Mouse (Mus musculus) lung, embryonic 14.5 days (tissue): Measurements from ENCODE around the gene Fabp3. TPM values are rescaled to one million over a fixed set of nuclear protein-coding genes. Genes with fewer than 3 reads are reported as not detected.

ENCODE experiments used
- ATAC-seq: fragments of 200-750 bp; cut with Nextera tagmentation; 2 replicates; pipeline ENCODE4 v1.8.0; 2017; ENCODE audit warnings: mild to moderate bottlenecking, moderate TSS enrichment, moderate library complexity; ENCODE audit not compliant: insufficient read depth
- DNase-seq: peaks from one replicate; pipeline ENCODE4 v3.0.0-alpha.2; 2015
- H3K27ac ChIP-seq: fragments of 300-500 bp; sonication (generic); 2 replicates; pipeline ENCODE4 v1.5.1; 2014; ENCODE audit warnings: low read depth, mild to moderate bottlenecking, moderate library complexity
- H3K27me3 ChIP-seq: fragments of 300-500 bp; sonication (generic); 2 replicates; pipeline ENCODE4 v1.6.1; 2014; ENCODE audit warnings: low read length, control low read depth; ENCODE audit not compliant: insufficient read depth
- H3K36me3 ChIP-seq: fragments of 300-500 bp; sonication (generic); 2 replicates; pipeline ENCODE4 v1.6.1; 2014; ENCODE audit warnings: control low read depth; ENCODE audit not compliant: insufficient read depth
- H3K4me1 ChIP-seq: fragments of 300-500 bp; sonication (generic); 2 replicates; pipeline ENCODE4 v1.6.1; 2014; ENCODE audit warnings: antibody characterized with exemption, control low read depth; ENCODE audit not compliant: insufficient read depth
- H3K4me2 ChIP-seq: fragments of 300-500 bp; sonication (generic); 2 replicates; pipeline ENCODE4 v1.6.1; 2014; ENCODE audit warnings: mild to moderate bottlenecking
- H3K4me3 ChIP-seq: fragments of 300-500 bp; sonication (generic); 2 replicates; pipeline ENCODE4 v1.5.1; 2014; ENCODE audit warnings: low read depth, low read length
- H3K9ac ChIP-seq: fragments of 300-500 bp; sonication (generic); 2 replicates; pipeline ENCODE4 v1.6.1; 2014
- H3K9me3 ChIP-seq: fragments of 300-500 bp; sonication (generic); 2 replicates; pipeline ENCODE4 v1.6.1; 2016; ENCODE audit warnings: low read depth, low read length, control low read depth
- CTCF ChIP-seq: IDR thresholded peaks from 2 replicates; pipeline ENCODE4 v1.5.1; 2016; ENCODE audit warnings: antibody characterized with exemption, low read depth
- WGBS: fragments of 180-500 bp; shearing (Covaris S2); extraction: QIAGEN DNeasy Blood & Tissue Kit; methylation state at CpG from one replicate; pipeline ENCODE4 v1.1.7; 2014; 5-methylcytosine and 5-hydroxymethylcytosine counted together
- polyA plus RNA-seq: library from polyadenylated mRNA; unstranded; fragments of >200 nt; fragmentation: Nextera tagmentation; extraction: Ambion mirVana; gene quantifications from 2 replicates; pipeline ENCODE4 v1.2.1, GENCODE M21; 2014

Gene Fabp3
- polyA plus RNA-seq, 1 experiment from 2014 or later = 4.7 TPM

- Histone ChIP-seq H3K27ac (peak overlapping the region; percentile 60; the same call in 1 of the 2 replicates), H3K9me3 (no peaks in the 10 kb centered on the region), H3K4me2 (no peak overlapping the region), H3K9ac (peak overlapping the region; percentile 23; the same call in 1 of the 2 replicates), H3K27me3 (no peaks in the 10 kb centered on the region), H3K4me3 (no peak overlapping the region), H3K4me1 (no peaks in the 10 kb centered on the region), H3K36me3 (peaks cover 33% of the 10 kb centered on the region)
- TF ChIP-seq CTCF = no peak
- ATAC-seq (peak; percentile 55; the same call in 1 of the 2 replicates), DNase-seq (peak; percentile 89)
- 60% methylated on average over 13 of the region's 13 CpGs for WGBS
Observed at GRCm38 (mm10) chr4:130315771-130316527, 7.6 kb downstream of the Fabp3 start.

GRCm38 (mm10) chr4:130316691-130317090 lies 8.3 kb downstream of the Fabp3 start:
- no peak for DNase-seq
- Histone ChIP-seq H3K36me3 (peaks cover 38% of the 10 kb centered on the region), H3K4me1 (no peaks in the 10 kb centered on the region), H3K27me3 (no peaks in the 10 kb centered on the region), H3K4me3 (no peak overlapping the region), H3K9ac (no peak overlapping the region), H3K4me2 (no peak overlapping the region), H3K9me3 (no peaks in the 10 kb centered on the region), H3K27ac (no peak overlapping the region)
- WGBS = 82% methylated on average over 10 of the region's 10 CpGs
- ATAC-seq = no peak
- no peak for TF ChIP-seq CTCF

GRCm38 (mm10) chr4:130318122-130318521 lies 9.7 kb downstream of the Fabp3 start:
- DNase-seq (no peak), ATAC-seq (no peak)
- no peak overlapping the region for H3K4me3 ChIP-seq
- no peaks in the 10 kb centered on the region for H3K9me3 ChIP-seq
- peaks cover 52% of the 10 kb centered on the region for H3K36me3 ChIP-seq
- H3K4me1 ChIP-seq = no peaks in the 10 kb centered on the region
- 60% methylated on average over 3 of the region's 3 CpGs for WGBS
- H3K9ac ChIP-seq = no peak overlapping the region
- H3K27me3 ChIP-seq = no peaks in the 10 kb centered on the region
- H3K27ac ChIP-seq = no peak overlapping the region
- H3K4me2 ChIP-seq = no peak overlapping the region
- TF ChIP-seq CTCF = no peak

GRCm38 (mm10) chr4:130319564-130319963 lies 11.2 kb downstream of the Fabp3 start:
- H3K9me3 ChIP-seq = no peaks in the 10 kb centered on the region
- ATAC-seq (no peak), DNase-seq (no peak)
- H3K4me3 ChIP-seq = no peak overlapping the region
- H3K27me3 ChIP-seq = no peaks in the 10 kb centered on the region
- no peak overlapping the region for H3K9ac ChIP-seq
- TF ChIP-seq CTCF = no peak
- no peak overlapping the region for H3K27ac ChIP-seq
- WGBS = 79% methylated on average over 7 of the region's 7 CpGs
- H3K4me1 ChIP-seq = no peaks in the 10 kb centered on the region
- peaks cover 61% of the 10 kb centered on the region for H3K36me3 ChIP-seq
- no peak overlapping the region for H3K4me2 ChIP-seq

- Histone ChIP-seq H3K36me3 (peaks cover 58% of the 10 kb centered on the region), H3K27ac (no peak overlapping the region), H3K4me1 (no peaks in the 10 kb centered on the region), H3K4me2 (no peak overlapping the region), H3K4me3 (no peak overlapping the region), H3K9me3 (no peaks in the 10 kb centered on the region), H3K9ac (no peak overlapping the region), H3K27me3 (no peaks in the 10 kb centered on the region)
- ATAC-seq (no peak), DNase-seq (no peak)
- TF ChIP-seq CTCF = no peak
- WGBS = 86% methylated on average over 7 of the region's 7 CpGs
Observed at GRCm38 (mm10) chr4:130321640-130322039, 13.2 kb downstream of the Fabp3 start.

- TF ChIP-seq CTCF = no peak
- Histone ChIP-seq H3K4me1 (no peaks in the 10 kb centered on the region), H3K27me3 (no peaks in the 10 kb centered on the region), H3K36me3 (peaks cover 63% of the 10 kb centered on the region), H3K27ac (no peak overlapping the region), H3K9me3 (no peaks in the 10 kb centered on the region), H3K4me3 (no peak overlapping the region), H3K9ac (no peak overlapping the region), H3K4me2 (no peak overlapping the region)
- WGBS = 72% methylated on average over 7 of the region's 7 CpGs
- no peak for DNase-seq
- no peak for ATAC-seq
Observed at GRCm38 (mm10) chr4:130322567-130322966, 14.2 kb downstream of the Fabp3 start.

- Histone ChIP-seq H3K4me1 (no peaks in the 10 kb centered on the region), H3K27me3 (no peaks in the 10 kb centered on the region), H3K36me3 (peaks cover 65% of the 10 kb centered on the region), H3K9me3 (no peaks in the 10 kb centered on the region), H3K4me3 (no peak overlapping the region), H3K4me2 (no peak overlapping the region), H3K27ac (peak overlapping the region; percentile 36; the same call in 1 of the 2 replicates), H3K9ac (no peak overlapping the region)
- no peak for TF ChIP-seq CTCF
- ATAC-seq (no peak), DNase-seq (no peak)
- WGBS = 62% methylated on average over 1 of the region's 1 CpGs
Observed at GRCm38 (mm10) chr4:130323165-130323564, 14.8 kb downstream of the Fabp3 start.
